Mouse (Mus musculus) left cerebral cortex, adult 6 months (tissue): Measurements from ENCODE around the gene Gm17657. TPM values are rescaled to one million over a fixed set of nuclear protein-coding genes. Genes with fewer than 3 reads are reported as not detected.

ENCODE experiments used
- long read RNA-seq, 2 experiments: library from polyadenylated mRNA; unstranded; transcript quantifications; one replicate each; pipeline ENCODE4 v2.0.0; 2019 to 2020
- polyA plus RNA-seq: library from polyadenylated mRNA; unstranded; fragments of <200 nt; fragmentation: Nextera tagmentation; gene quantifications from 2 replicates; pipeline ENCODE4 v1.2.3, GENCODE M21; 2021

Gene Gm17657
- not detected in 2 replicates for polyA plus RNA-seq
- long read RNA-seq, experiment 1, result 0 reads
- long read RNA-seq, experiment 2, result 0 reads

DNA sequence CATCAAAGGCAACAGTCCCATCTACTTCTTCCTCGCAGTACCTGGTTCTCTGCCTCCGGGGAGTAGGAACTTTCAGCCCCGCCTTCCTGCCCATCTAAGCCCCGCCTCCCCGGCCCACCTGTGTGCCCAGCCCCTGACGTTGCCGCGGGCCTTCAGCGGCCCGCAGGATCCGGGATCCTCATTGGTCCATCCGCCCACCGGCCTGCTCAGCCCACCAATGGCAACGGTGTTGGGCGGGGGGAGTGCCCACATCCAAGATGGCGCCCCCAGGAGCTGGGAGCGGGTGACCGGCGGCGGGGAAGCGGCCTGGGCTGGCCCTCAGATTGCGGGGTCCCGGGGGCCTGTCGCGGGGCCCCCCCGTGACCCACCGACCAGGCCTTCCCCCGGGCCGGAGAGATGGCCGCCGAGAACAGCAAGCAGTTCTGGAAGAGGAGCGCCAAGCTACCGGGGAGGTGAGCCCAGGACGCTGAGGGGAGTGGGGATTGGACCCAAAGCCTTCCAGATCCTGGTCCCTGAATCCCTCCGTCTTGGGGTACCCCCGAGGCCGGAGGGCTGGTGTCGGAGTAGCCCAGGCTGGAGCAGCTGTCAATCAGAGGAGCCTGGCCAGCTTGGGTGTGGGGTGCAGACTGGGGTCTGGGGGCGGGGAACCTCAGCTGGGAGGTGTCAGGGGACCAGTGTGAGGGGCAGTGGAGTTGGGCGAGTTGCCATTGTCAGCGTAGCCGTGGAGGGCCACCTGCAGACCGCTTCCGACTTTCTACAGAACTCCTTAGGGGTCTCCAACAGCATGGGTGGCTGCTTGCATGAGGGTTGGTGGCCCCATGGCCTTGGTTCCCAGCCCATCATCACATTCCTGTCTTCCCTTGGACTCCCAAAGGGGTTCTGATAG is at the start of gene Gm17657, which contains the start of gene Tbc1d22b:
Gene Gm17657 (minus strand): TSS at position 96 of the 886 bp plus-strand sequence.
Gene Tbc1d22b (plus strand): TSS at position 243 of the 886 bp plus-strand sequence.

GRCm38 (mm10) chr17:29552162-29552732 is 2.8 kb upstream of the Gm17657 start, which contains the start of gene Tmem217:
Tmem217 (minus strand) TSS chr17:29552385.

DNA sequence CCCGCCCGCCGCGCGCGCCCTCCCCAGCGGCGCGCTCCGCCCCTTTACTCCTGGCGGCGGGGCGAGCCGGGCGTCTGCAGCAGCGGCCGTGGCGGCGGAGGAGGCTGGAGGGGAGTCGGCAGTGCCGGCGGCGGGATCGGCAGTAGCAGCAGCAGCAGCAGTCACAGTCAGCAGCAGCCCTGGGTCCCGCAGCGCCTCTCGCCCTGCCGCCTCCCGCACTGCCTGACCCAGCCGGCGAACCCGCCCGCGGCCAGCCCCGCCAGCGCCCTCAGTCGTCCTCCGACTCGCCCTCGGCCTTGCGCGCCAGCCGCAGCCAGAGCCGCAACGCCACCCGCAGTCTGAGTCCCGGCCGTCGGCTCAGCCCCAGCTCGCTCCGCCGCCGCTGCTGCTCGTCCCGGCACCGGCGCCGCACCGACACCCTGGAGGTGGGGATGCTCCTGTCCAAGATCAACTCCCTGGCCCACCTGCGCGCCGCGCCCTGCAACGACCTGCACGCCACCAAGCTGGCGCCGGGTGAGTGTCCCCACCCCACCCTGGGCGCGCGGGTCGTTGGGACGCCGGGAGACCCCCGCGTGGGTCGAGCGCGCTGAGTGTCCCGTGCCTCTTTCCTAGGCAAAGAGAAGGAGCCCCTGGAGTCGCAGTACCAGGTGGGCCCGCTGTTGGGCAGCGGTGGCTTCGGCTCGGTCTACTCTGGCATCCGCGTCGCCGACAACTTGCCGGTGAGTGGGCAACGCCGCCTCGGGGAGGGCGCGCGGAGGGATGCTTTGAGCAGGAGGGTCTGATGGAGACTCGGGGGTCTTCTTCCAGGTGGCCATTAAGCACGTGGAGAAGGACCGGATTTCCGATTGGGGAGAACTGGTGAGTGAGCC is 58.5 kb downstream of the Gm17657 start, which contains the start of gene Pim1:
Gene Pim1 (plus strand): TSS at position 41 of the 869 bp plus-strand sequence.

Other genes with a start within 250 kb of the Gm17657 start
- gene Pi16, start 232.0 kb downstream of the Gm17657 start, polyA plus RNA-seq, result 0.08 and 0.45 TPM in 2 replicates
- 215 and 894 TPM in 2 replicates for gene Mtch1, start 201.7 kb downstream of the Gm17657 start, polyA plus RNA-seq
- gene Fgd2, start 188.7 kb downstream of the Gm17657 start, polyA plus RNA-seq, result 3.6 and 3.9 TPM in 2 replicates
- gene Pim1, start 58.9 kb downstream of the Gm17657 start, polyA plus RNA-seq, result 1.1 and 2.7 TPM in 2 replicates
- 4.1 and 15.1 TPM in 2 replicates for gene Tbc1d22b, start 147 bp upstream of the Gm17657 start, polyA plus RNA-seq
- 0.45 and 0.87 TPM in 2 replicates for gene Tmem217, start 2.7 kb upstream of the Gm17657 start, polyA plus RNA-seq
- gene Rnf8, start 65.2 kb upstream of the Gm17657 start, polyA plus RNA-seq, result 46.4 and 64.0 TPM in 2 replicates
- 0.99 and 1.1 TPM in 2 replicates for gene Gm28043, start 65.2 kb upstream of the Gm17657 start, polyA plus RNA-seq
- 49.2 and 57.6 TPM in 2 replicates for gene Cmtr1, start 111.0 kb upstream of the Gm17657 start, polyA plus RNA-seq
- 20.4 and 27.3 TPM in 2 replicates for gene Ccdc167, start 167.4 kb upstream of the Gm17657 start, polyA plus RNA-seq